Mouse (Mus musculus): Measurements from ENCODE around the gene Tom1l2.

Tom1l2 gene

GRCm38 (mm10) chr11:60359936-60360335 lies 7.2 kb upstream of the Tom1l2 start:
- ChIA-PET POLR2A (interaction anchor here in 3 of 4 experiments (0.6 to 1.6 kb wide), 9 partner anchors 9 to 743 kb away, joined by 3 to 4 read pairs (median 4); partner anchors contain the start of gene Gid4 (in 1 of the 3)), CTCF (interaction anchor here in 1 of 4 experiments (1.4 kb wide), 1 partner anchor 53 kb away, joined by 5 read pairs; no protein-coding TSS in a partner anchor)

GRCm38 (mm10) chr11:60359138-60359537 lies 6.4 kb upstream of the Tom1l2 start:
- ChIA-PET POLR2A (interaction anchor here in 3 of 4 experiments (0.6 to 1.3 kb wide), 7 partner anchors 10 to 178 kb away, joined by 3 to 4 read pairs (median 3); partner anchors contain the start of gene Gid4 (in 1 of the 3)), CTCF (interaction anchor here in 2 of 4 experiments (0.6 to 1.4 kb wide), 2 partner anchors 52 to 58 kb away, joined by 3 to 5 read pairs; partner anchors contain the start of gene Gid4 (in 1 of the 2))

GRCm38 (mm10) chr11:60358548-60358947 lies 5.8 kb upstream of the Tom1l2 start:
- CTCF ChIA-PET = interaction anchor here in 1 of 4 experiments (1.4 kb wide), 1 partner anchor 51 kb away, joined by 5 read pairs; no protein-coding TSS in a partner anchor
- POLR2A ChIA-PET = interaction anchor here in 1 of 4 experiments (1.2 to 1.3 kb wide), 2 partner anchors 11 to 179 kb away, joined by 3 to 4 read pairs; no protein-coding TSS in a partner anchor

GRCm38 (mm10) chr11:60357116-60357515 lies 4.4 kb upstream of the Tom1l2 start:
- CTCF ChIA-PET = no interaction called here

GRCm38 (mm10) chr11:60355952-60356351 lies 3.2 kb upstream of the Tom1l2 start:
- POLR2A ChIA-PET = no interaction called here
- CTCF ChIA-PET = no interaction called here

More at GRCm38 (mm10) chr11:60357116-60357515, 4.4 kb upstream of the Tom1l2 start:
- POLR2A ChIA-PET = interaction anchor here in 2 of 4 experiments (0.5 to 1.0 kb wide), 2 partner anchors 109 to 194 kb away, joined by 3 to 11 read pairs; no protein-coding TSS in a partner anchor

- CTCF ChIA-PET = no interaction called here
- POLR2A ChIA-PET = interaction anchor here in 2 of 4 experiments (1.3 to 1.5 kb wide), 2 partner anchors 16 to 141 kb away, joined by 3 to 14 read pairs; no protein-coding TSS in a partner anchor
Measured at GRCm38 (mm10) chr11:60351925-60352371, 757 bp downstream of the Tom1l2 start.

GRCm38 (mm10) chr11:60351388-60351787 lies 1.3 kb downstream of the Tom1l2 start:
- ChIA-PET POLR2A (no interaction called here), CTCF (no interaction called here)

GRCm38 (mm10) chr11:60346537-60346936 lies 6.2 kb downstream of the Tom1l2 start:
- POLR2A ChIA-PET = no interaction called here
- CTCF ChIA-PET = interaction anchor here in 1 of 4 experiments (0.5 kb wide), 1 partner anchor 822 kb away, joined by 4 read pairs; no protein-coding TSS in a partner anchor

GRCm38 (mm10) chr11:60345868-60346267 lies 6.8 kb downstream of the Tom1l2 start:
- CTCF ChIA-PET = no interaction called here

GRCm38 (mm10) chr11:60339361-60339760 lies 13.3 kb downstream of the Tom1l2 start:
- CTCF ChIA-PET = interaction anchor here (0.7 to 1.4 kb wide), 4 partner anchors 13 to 1149 kb away, joined by 3 to 11 read pairs (median 4); partner anchors contain the start of genes Drc3 (in 1 of the 4) and Tom1l2 (in 1 of the 4)
- POLR2A ChIA-PET = interaction anchor here in 3 of 4 experiments (0.6 to 1.5 kb wide), 11 partner anchors 14 to 757 kb away, joined by 3 to 7 read pairs (median 4); partner anchors contain the start of genes Drc3 (in 2 of the 3), Gid4 (in 1 of the 3), Pemt (in 1 of the 3) and Tom1l2 (in 1 of the 3)

More at GRCm38 (mm10) chr11:60345868-60346267, 6.8 kb downstream of the Tom1l2 start:
- POLR2A ChIA-PET = no interaction called here

GRCm38 (mm10) chr11:60338291-60338690 lies 14.4 kb downstream of the Tom1l2 start:
- CTCF ChIA-PET = interaction anchor here (0.6 to 1.4 kb wide), 8 partner anchors 15 to 361 kb away, joined by 3 to 9 read pairs (median 4); partner anchors contain the start of genes Drc3 (in 1 of the 4) and Tom1l2 (in 1 of the 4)
- POLR2A ChIA-PET = interaction anchor here (0.6 to 1.5 kb wide), 10 partner anchors 15 to 597 kb away, joined by 3 to 6 read pairs (median 4); partner anchors contain the start of genes Alkbh5 (in 1 of the 4), Drc3 (in 1 of the 4), Pemt (in 1 of the 4) and Tom1l2 (in 1 of the 4)

- CTCF ChIA-PET = interaction anchor here in 2 of 4 experiments (1.2 to 1.3 kb wide), 2 partner anchors 29 kb away, joined by 4 to 6 read pairs; no protein-coding TSS in a partner anchor
- POLR2A ChIA-PET = interaction anchor here in 2 of 4 experiments (0.7 to 4.0 kb wide), 9 partner anchors 8 to 127 kb away, joined by 3 to 14 read pairs (median 3); partner anchors contain the start of genes Atpaf2 (in 1 of the 2), Drc3 (in 1 of the 2) and Tom1l2 (in 1 of the 2)
Measured at GRCm38 (mm10) chr11:60335771-60336170, 16.9 kb downstream of the Tom1l2 start.

- ChIA-PET POLR2A (interaction anchor here in 2 of 4 experiments (1.1 to 4.0 kb wide), 5 partner anchors 15 to 112 kb away, joined by 3 to 14 read pairs (median 10); partner anchors contain the start of genes Atpaf2 (in 1 of the 2), Drc3 (in 1 of the 2), Gid4 (in 1 of the 2) and Srebf1 (in 1 of the 2)), CTCF (no interaction called here)
Measured at GRCm38 (mm10) chr11:60334124-60334523, 18.6 kb downstream of the Tom1l2 start.

- CTCF ChIA-PET = interaction anchor here in 2 of 4 experiments (0.7 to 1.4 kb wide), 2 partner anchors 26 kb away, joined by 3 to 5 read pairs; no protein-coding TSS in a partner anchor
Measured at GRCm38 (mm10) chr11:60333461-60333860, 19.2 kb downstream of the Tom1l2 start.

GRCm38 (mm10) chr11:60330551-60330950 lies 22.2 kb downstream of the Tom1l2 start:
- CTCF ChIA-PET = interaction anchor here in 2 of 4 experiments (0.6 to 1.1 kb wide), 3 partner anchors 23 to 218 kb away, joined by 3 to 4 read pairs (median 3); no protein-coding TSS in a partner anchor

More at GRCm38 (mm10) chr11:60333461-60333860, 19.2 kb downstream of the Tom1l2 start:
- POLR2A ChIA-PET = interaction anchor here in 2 of 4 experiments (0.8 to 4.0 kb wide), 7 partner anchors 10 to 488 kb away, joined by 3 to 14 read pairs (median 4); partner anchors contain the start of genes Atpaf2 (in 1 of the 2), Drc3 (in 1 of the 2), Gid4 (in 1 of the 2) and Srebf1 (in 1 of the 2)

GRCm38 (mm10) chr11:60323731-60324130 lies 29.0 kb downstream of the Tom1l2 start:
- CTCF ChIA-PET = interaction anchor here (0.7 to 1.3 kb wide), 5 partner anchors 16 to 1385 kb away, joined by 4 to 7 read pairs (median 4); no protein-coding TSS in a partner anchor

More at GRCm38 (mm10) chr11:60330551-60330950, 22.2 kb downstream of the Tom1l2 start:
- POLR2A ChIA-PET = interaction anchor here in 2 of 4 experiments (1.4 to 1.7 kb wide), 3 partner anchors 12 to 22 kb away, joined by 3 to 4 read pairs (median 3); partner anchors contain the start of genes Drc3 (in 1 of the 2) and Tom1l2 (in 1 of the 2)

GRCm38 (mm10) chr11:60321438-60321837 lies 31.3 kb downstream of the Tom1l2 start:
- CTCF ChIA-PET = interaction anchor here in 2 of 4 experiments (1.0 to 2.5 kb wide), 3 partner anchors 13 to 15 kb away, joined by 5 to 10 read pairs (median 5); no protein-coding TSS in a partner anchor
- POLR2A ChIA-PET = interaction anchor here in 3 of 4 experiments (0.6 to 1.3 kb wide), 5 partner anchors 9 to 572 kb away, joined by 3 to 6 read pairs (median 3); partner anchors contain the start of genes Drc3 (in 1 of the 3) and Tom1l2 (in 1 of the 3)

More at GRCm38 (mm10) chr11:60323731-60324130, 29.0 kb downstream of the Tom1l2 start:
- POLR2A ChIA-PET = interaction anchor here in 3 of 4 experiments (0.7 to 1.5 kb wide), 5 partner anchors 9 to 155 kb away, joined by 3 to 5 read pairs (median 4); partner anchors contain the start of genes Drc3 (in 1 of the 3) and Tom1l2 (in 1 of the 3)
